Mouse (Mus musculus) megakaryocyte, embryonic 14.5 days (primary cell): ENCODE results near the gene Adamts9.

ENCODE experiments used
- FLI1 ChIP-seq: IDR thresholded peaks from 2 replicates; pipeline ENCODE4 v1.6.1; 2012; ENCODE audit warnings: low read length, inconsistent platforms, mixed read lengths
- GATA1 ChIP-seq: IDR thresholded peaks from 3 replicates; pipeline ENCODE4 v1.6.1; 2012; ENCODE audit warnings: mixed read lengths, low read length, inconsistent platforms, borderline replicate concordance

DNA sequence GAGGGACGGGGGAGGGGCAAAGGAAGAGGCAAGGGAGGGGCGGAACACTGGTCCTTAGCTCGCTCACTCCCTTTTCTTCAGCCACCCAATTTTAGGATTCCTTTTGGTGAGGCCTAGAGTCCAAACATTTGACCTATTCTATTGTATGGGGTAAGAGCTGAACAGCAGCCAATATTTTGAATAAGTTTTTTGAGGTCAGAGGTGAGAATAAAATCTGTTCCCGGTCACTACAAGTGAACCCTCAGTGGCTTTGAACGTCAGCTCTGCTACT is 163.4 kb downstream of the Adamts9 start:
- TF ChIP-seq GATA1 (no peak), FLI1 (no peak)
